Mouse (Mus musculus) macrophage (primary cell): ENCODE data around the gene Pakap. TPM values are rescaled to one million over a fixed set of nuclear protein-coding genes. Genes with fewer than 3 reads are reported as not detected.

Experiments
- H3K27ac ChIP-seq: fragments of 350-480 bp; formaldehyde crosslinking; 2 replicates; pipeline ENCODE4 v1.9.0; 2021
- H3K36me3 ChIP-seq: fragments of 350-480 bp; formaldehyde crosslinking; 2 replicates; pipeline ENCODE4 v1.9.0; 2021; ENCODE audit errors: inconsistent target
- H3K4me3 ChIP-seq: fragments of 350-480 bp; formaldehyde crosslinking; 2 replicates; pipeline ENCODE4 v1.9.0; 2021; ENCODE audit errors: inconsistent target
- H3K79me2 ChIP-seq: fragments of 350-480 bp; formaldehyde crosslinking; 2 replicates; pipeline ENCODE4 v1.9.0; 2021; ENCODE audit errors: inconsistent target
- WGBS: methylation state at CpG from one replicate; pipeline ENCODE4 v1.1.7; 2026; ENCODE audit warnings: inconsistent platforms; ENCODE audit not compliant: missing documents; 5-methylcytosine and 5-hydroxymethylcytosine counted together
- polyA plus RNA-seq: library from polyadenylated mRNA; stranded (reverse); fragments of 250-400 nt; gene quantifications from 3 replicates; pipeline ENCODE4 v1.2.4, GENCODE M21; 2018; ENCODE audit warnings: inconsistent platforms

Gene Pakap
- polyA plus RNA-seq, 1 experiment from 2014 or later = not detected

DNA sequence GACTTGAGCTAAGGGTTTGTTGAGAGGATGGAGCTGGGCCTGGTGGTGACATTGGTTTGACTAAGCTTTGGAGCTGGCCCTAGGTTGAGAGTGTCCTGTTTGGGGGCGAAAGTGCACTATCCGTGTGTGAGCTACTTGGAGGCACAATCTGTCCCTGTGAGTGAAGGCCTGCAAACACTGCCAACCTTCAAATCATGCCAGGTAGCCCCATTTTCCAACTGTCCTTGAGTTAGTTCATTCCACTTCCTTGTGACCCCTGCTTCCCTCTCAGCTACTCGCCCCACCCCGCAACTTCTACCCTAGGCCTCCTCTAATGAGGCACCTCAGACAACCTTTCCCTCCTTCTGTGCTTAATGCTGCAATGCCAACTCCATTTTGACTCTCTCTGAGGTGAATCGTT is 234.0 kb downstream of the Pakap start:
- Histone ChIP-seq H3K27ac (no peak overlapping the region), H3K36me3 (no peaks in the 10 kb centered on the region)
- WGBS = 88% methylated on average over 5 of the region's 5 CpGs

DNA sequence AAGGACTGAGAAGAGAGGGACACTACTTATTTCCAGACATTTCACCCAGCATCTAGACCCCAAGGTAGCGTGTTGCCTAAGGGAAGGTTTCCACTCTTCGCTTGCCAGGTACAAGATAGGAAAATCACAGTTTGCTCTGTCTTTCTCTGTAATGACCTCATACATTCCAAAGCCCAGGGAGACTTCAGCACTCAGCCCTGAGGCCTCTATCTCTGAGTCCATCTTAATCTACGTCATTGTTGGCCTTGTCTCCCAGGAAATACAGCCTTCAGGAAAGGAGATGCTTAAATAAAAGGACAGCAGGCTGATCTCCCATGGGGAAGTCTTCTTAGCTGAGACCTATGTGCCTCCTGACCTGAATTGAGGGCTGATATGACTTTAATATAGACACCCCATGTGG is 234.4 kb downstream of the Pakap start:
- H3K27ac ChIP-seq = no peak overlapping the region
- no peak overlapping the region for H3K4me3 ChIP-seq
- WGBS = 95% methylated on average over 3 of the region's 3 CpGs
- H3K36me3 ChIP-seq = no peaks in the 10 kb centered on the region
- no peaks in the 10 kb centered on the region for H3K79me2 ChIP-seq

More for the DNA sequence above, 234.0 kb downstream of the Pakap start:
- Histone ChIP-seq H3K79me2 (no peaks in the 10 kb centered on the region), H3K4me3 (no peak overlapping the region)

DNA sequence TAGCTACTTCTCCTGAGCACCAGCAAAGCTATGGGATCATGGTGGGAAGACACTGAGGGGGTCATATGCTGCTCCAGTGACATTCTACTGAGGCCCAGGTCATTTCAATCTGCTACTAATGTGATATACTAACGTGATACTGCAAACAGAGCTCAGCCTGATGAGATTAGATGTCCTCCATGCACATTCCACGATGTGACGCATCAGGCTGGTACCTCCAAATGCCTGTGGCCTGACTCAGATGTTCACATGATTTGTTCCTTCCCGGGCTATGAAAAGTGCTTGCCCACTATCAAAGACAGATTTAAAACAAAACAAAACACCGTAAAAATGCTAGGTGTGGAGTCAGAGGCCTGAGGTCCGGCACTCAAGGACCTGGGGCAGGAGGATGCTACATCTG is 236.9 kb downstream of the Pakap start:
- no peaks in the 10 kb centered on the region for H3K36me3 ChIP-seq
- no peak overlapping the region for H3K27ac ChIP-seq
- WGBS = 88% methylated on average over 6 of the region's 6 CpGs
- no peaks in the 10 kb centered on the region for H3K79me2 ChIP-seq
- no peak overlapping the region for H3K4me3 ChIP-seq

DNA sequence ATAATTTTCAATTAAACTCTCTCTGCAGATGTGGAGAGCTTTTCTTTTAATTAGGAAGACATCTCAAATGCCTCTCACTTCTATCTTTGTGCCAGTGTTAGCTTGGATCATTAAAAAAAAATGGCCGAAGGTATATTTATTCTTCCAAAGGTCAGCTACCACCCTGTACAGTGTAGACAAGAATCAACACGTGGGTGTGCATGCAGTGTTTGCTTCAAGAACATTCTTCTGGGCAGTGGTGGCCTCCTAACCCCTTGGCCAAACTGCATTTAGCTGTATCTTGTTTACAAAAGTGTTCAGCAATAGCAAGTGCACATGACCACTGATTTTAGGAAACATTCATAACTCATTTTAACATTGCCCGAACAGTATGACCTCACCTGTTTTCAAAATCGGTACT is 241.5 kb downstream of the Pakap start:
- no peak overlapping the region for H3K4me3 ChIP-seq
- H3K79me2 ChIP-seq = no peaks in the 10 kb centered on the region
- H3K36me3 ChIP-seq = no peaks in the 10 kb centered on the region
- H3K27ac ChIP-seq = no peak overlapping the region
- 84% methylated on average over 4 of the region's 4 CpGs for WGBS

DNA sequence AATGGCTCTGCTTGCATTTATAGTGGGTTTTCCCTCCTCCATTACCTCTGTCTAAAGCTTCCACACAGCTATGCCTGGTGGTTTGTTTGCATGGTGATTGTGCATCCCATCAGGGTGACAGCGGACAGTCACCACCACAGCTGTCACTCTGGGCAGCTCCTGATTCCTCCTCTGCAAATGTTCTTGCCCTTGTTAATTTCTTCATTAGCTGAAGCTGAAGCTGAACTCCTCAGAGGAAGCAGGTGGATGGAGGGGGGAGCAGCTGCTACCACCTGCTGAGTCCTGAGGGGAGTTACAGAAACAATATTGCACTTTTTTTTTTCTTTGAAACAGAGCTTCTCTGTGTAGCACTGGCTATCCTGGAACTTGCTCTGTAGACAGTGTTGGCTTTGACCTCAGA is 244.1 kb downstream of the Pakap start:
- WGBS = 100% methylated on average over 1 of the region's 1 CpGs
- no peaks in the 10 kb centered on the region for H3K79me2 ChIP-seq
- no peak overlapping the region for H3K27ac ChIP-seq
- no peak overlapping the region for H3K4me3 ChIP-seq
- no peaks in the 10 kb centered on the region for H3K36me3 ChIP-seq

DNA sequence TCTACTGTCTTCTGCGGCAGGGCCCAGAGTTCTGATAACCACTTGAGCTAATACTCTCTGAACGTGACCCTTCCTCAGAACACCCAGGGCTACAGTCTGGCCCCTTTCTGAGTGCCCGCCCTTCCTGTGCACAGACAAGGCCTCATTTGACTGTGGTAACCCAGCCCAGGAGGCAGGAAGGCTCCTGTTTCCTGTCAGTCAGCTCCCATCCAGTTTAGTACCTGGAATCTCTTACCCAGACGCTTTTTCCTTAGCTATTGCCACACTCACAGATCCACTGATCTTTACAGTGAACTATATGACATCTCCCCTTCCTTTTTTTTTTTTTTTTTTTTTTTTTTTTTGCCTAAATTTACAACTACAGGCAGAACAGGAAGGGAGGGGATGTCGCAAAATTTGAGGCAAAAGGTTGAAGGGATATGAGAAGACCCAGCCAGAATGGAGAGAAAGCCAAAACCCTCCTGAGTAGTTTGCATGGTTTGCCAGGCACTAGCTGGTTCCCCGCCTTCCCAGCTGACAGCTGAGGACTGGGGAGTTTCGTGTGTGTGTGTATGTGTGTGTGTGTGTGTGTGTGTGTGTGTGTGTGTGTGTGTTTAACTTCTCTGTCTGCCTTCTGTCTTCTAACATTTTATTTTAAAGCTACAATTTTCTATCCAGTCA is 245.1 kb downstream of the Pakap start:
- Histone ChIP-seq H3K36me3 (no peaks in the 10 kb centered on the region), H3K4me3 (no peak overlapping the region), H3K79me2 (no peaks in the 10 kb centered on the region), H3K27ac (peak overlapping the region; percentile 15; the same call in 1 of the 2 replicates)
- WGBS = 30% methylated on average over 4 of the region's 7 CpGs

DNA sequence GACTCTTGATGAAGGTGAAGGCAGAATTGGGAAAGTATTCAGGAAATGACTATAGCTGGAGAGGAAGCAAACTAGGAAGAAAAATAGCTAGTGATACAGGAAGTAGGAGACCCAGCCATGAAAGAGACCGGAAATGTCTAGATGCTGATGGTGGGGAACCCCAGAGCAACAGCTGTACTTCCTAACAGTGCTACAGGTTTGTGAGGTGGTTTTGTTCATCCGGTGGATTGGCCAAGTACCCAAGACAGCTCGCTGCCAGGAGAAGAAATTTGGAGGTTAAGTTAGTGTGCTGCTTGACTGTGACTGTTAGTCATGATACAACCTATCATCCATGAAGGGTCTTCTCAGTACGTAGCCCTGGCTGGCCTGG is 245.6 kb downstream of the Pakap start:
- WGBS = 26% methylated on average over 4 of the region's 4 CpGs
- Histone ChIP-seq H3K79me2 (no peaks in the 10 kb centered on the region), H3K36me3 (no peaks in the 10 kb centered on the region), H3K4me3 (no peak overlapping the region), H3K27ac (no peak overlapping the region)

DNA sequence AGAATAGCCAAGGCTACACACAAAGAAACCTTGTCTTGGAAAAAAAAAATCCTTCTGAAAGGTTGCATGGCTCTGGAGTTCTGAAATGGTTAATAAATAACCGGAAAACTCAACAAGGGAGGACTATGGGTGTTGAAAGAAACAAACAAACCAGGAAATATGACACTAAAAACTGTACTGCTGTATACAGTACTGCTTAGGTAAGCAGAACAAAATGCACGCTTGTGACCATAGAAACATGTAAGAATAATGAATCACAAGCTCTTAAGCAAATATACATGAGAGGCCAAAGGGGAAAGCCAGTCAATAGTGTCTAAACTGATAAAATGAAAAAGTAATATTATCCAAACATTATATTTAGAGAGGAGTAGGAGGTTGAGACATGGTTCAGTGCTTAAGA is 247.4 kb downstream of the Pakap start:
- Histone ChIP-seq H3K27ac (no peak overlapping the region), H3K79me2 (no peaks in the 10 kb centered on the region), H3K36me3 (no peaks in the 10 kb centered on the region), H3K4me3 (no peak overlapping the region)
- WGBS = 89% methylated on average over 2 of the region's 2 CpGs

DNA sequence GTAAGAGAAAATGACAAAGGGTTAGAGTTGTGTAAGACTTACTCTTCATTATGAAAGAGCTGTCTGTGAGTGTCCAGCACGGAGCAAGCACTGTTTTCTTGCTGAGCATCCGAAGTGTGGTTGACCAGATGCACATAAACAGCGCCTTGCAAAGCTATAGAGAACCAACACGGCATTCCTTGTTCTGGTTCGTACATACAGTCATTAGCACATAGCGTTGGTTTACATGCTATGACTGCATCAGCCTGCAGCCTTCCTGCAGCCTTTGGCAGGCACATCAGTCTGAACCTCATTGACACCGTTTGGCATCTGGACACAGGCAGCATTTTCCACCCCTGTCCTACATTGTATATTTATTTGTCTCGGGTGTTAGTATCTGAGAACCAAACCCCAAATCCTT is 248.2 kb downstream of the Pakap start:
- Histone ChIP-seq H3K79me2 (no peaks in the 10 kb centered on the region), H3K4me3 (no peak overlapping the region), H3K27ac (no peak overlapping the region), H3K36me3 (no peaks in the 10 kb centered on the region)
- 84% methylated on average over 8 of the region's 8 CpGs for WGBS

DNA sequence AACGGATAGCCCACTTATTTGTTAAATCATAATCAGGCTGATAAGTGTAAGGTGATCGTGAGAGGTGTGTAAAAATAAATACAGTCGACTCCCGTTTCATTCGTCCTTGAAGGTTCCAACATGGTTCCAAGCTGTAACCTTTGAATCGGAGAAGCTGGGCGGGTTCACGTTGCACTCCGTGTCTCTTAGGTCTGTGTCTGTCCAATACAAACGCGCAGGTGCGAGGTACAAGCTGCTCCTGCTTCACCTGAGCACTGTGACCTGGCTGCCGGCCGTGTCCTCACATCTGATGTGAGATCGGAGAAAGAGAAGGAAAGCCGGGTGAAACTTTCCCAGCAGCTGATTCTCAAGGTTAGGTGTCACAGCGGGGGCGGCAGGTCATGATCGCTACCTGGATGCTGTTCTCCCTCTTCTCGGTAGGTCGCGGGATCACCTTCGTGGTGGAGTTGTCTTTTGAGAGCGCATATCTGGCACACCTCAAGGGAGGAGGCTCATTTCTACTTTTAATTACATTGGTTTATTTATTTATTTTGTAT is 252.9 kb downstream of the Pakap start:
- no peak overlapping the region for H3K27ac ChIP-seq
- no peak overlapping the region for H3K4me3 ChIP-seq
- H3K36me3 ChIP-seq = no peaks in the 10 kb centered on the region
- 93% methylated on average over 22 of the region's 24 CpGs for WGBS
- H3K79me2 ChIP-seq = no peaks in the 10 kb centered on the region

DNA sequence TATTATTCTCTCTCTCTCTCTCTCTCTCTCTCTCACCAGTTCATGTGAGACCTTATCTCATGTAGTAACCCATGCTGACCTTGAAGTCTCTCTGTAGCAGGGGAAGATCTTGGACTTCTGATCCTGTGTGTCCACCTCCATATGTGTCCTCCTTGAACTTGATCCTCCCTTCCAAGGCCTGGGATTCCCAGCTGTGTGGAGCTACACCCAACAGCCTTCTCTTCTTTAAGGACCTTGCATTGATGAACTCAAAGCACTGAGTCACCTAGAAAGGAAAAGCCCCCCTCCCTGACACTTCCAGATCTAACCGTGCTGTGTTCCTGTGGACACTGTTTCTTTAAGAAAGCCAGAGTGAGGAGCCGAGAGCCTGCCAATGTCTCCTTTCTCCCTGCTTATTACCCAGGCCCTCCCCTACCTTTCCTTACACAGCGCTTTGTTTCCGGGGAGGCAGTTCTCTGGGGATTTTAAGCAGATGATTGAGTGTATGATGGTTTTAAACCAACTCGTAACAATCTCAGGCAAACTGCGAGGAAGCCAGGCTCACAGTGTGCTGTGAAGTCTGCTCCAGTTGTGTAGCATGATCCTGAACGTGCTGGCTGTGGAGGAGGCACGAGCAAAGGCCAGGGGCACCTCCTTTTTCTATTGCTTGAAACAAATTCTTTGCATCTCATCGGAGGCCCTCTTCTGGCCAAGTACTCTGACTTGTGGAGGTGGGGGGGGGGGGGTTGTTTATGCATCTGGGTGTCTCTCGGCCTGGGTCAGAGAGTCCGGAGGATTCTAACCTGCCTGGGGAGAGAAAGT is 253.8 kb downstream of the Pakap start:
- Histone ChIP-seq H3K4me3 (no peak overlapping the region), H3K79me2 (no peaks in the 10 kb centered on the region), H3K27ac (no peak overlapping the region), H3K36me3 (no peaks in the 10 kb centered on the region)
- WGBS = 28% methylated on average over 11 of the region's 11 CpGs

DNA sequence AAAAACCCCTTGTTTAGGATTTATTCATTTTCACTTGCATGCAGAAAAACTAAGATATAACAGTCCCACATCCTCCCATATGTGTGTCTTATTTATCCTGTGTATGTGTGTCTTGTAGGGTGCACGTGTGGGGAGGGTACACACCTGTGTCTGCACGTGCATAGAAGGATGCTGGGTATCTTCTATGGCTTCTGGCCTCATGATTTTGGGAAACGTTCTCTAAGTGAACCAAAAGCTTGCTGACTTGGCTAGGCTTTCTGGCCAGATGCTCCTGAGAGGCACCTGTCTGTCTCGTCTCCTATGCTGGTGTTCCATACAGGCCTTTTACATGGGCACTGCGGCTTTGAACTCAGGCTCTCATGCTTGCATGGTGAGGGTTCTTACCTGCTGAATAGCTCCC is 254.7 kb downstream of the Pakap start:
- WGBS = 84% methylated on average over 5 of the region's 5 CpGs

DNA sequence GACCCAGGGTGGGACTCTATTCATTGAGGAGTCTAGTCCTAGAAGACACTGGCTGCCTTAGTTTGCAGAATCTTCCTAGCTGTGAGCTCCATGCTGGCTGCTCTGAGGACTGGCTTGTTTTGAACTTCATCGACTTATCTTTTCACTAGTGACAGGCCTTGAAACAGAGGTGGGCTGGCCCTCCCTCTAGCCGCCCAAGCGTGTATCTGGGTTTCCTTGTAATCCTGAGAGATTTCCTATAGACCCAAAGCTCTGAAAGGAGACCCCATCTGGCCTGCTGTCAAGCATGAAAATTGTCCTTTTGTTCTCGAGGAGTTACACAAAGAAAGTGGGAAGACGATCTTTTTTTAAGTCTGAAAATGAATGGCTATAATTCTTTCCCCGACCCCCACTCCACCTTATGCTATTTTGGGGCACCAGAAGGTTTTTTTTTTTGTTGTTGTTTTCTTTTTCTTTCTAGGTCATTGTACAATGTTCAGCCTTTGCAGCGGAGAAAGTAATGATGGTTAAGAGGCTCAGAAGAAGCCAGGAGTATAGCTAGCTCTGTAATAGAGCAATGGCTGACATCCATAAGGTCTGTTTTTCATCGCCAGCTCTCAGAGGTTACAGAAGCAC is 256.8 kb downstream of the Pakap start:
- Histone ChIP-seq H3K27ac (no peak overlapping the region), H3K36me3 (no peaks in the 10 kb centered on the region), H3K79me2 (no peaks in the 10 kb centered on the region), H3K4me3 (no peak overlapping the region)
- 92% methylated on average over 8 of the region's 8 CpGs for WGBS

More for the DNA sequence above, 254.7 kb downstream of the Pakap start:
- Histone ChIP-seq H3K36me3 (no peaks in the 10 kb centered on the region), H3K4me3 (no peak overlapping the region), H3K27ac (no peak overlapping the region), H3K79me2 (no peaks in the 10 kb centered on the region)

DNA sequence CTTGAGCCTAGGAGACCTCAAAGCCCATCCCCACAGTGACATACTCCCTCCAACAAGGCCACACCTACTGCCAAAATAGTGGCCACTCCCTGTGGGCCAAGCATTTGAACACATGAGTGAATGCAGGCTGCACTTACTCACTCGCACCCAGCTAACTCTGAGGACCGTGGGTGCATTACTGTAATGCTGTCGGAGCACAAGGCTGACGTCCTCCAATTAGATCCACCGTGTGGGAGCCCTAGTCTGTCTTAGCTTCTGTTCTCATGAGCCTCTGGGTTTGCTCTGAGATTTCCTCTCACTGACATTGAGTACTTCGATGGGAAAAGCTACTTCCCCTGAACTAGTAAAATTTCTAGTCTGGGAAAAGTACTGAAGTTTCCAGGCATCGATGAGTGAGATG is 258.3 kb downstream of the Pakap start:
- Histone ChIP-seq H3K4me3 (no peak overlapping the region), H3K36me3 (no peaks in the 10 kb centered on the region), H3K79me2 (no peaks in the 10 kb centered on the region), H3K27ac (no peak overlapping the region)
- WGBS = 87% methylated on average over 7 of the region's 7 CpGs

DNA sequence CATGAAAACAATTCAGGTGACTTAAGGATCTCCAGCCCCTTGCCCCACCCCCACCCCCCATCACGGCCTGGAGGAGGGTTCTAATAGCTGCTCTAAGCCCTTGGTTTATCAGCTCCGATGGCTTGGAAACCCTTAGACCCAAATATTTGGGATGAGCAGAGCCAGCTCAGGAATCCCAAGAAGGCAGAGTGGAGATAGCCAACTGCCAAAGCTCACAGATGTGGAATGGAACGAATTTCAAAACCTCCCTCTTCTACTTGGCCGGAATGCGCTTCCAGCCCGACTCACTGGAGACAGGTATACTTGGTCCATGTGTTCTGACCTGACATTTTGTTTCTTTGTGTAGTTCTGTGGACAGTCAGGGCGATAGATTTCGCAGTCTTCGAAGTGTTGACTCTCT is 261.2 kb downstream of the Pakap start:
- H3K79me2 ChIP-seq = no peaks in the 10 kb centered on the region
- no peaks in the 10 kb centered on the region for H3K36me3 ChIP-seq
- no peak overlapping the region for H3K27ac ChIP-seq
- 95% methylated on average over 9 of the region's 9 CpGs for WGBS
- H3K4me3 ChIP-seq = no peak overlapping the region
